Mouse (Mus musculus) G1E (cell line): ENCODE data around the gene Bach1.

Experiments
- CTCF ChIP-seq: IDR thresholded peaks from 2 replicates; pipeline ENCODE4 v1.5.1; 2012; ENCODE audit warnings: low read depth, low read length, inconsistent platforms, mixed read lengths
- GATA1 ChIP-seq: IDR thresholded peaks from 2 replicates; pipeline ENCODE4 v1.6.1; 2012; ENCODE audit warnings: borderline replicate concordance, low read length, inconsistent platforms, mixed read lengths
- GATA2 ChIP-seq: IDR thresholded peaks from 2 replicates; pipeline ENCODE4 v1.6.1; 2012; ENCODE audit warnings: low read depth, low read length, inconsistent platforms, borderline replicate concordance
- POLR2AphosphoS5 ChIP-seq: IDR thresholded peaks from 2 replicates; pipeline ENCODE4 v1.6.1; 2012; ENCODE audit warnings: low read depth, low read length, inconsistent platforms; ENCODE audit not compliant: insufficient replicate concordance
- TAL1 ChIP-seq: conservative IDR thresholded peaks from 2 replicates; pipeline ENCODE4 v1.6.1; 2012; ENCODE audit warnings: low read depth, low read length, inconsistent platforms, mixed read lengths

GRCm38 (mm10) chr16:87729469-87729868 lies 30.7 kb downstream of the Bach1 start:
- no peak for TF ChIP-seq GATA1
- TF ChIP-seq CTCF = no peak
- no peak for TF ChIP-seq TAL1
- TF ChIP-seq POLR2AphosphoS5 = no peak
- no peak for TF ChIP-seq GATA2
